Mouse (Mus musculus): ENCODE measurements around the gene Lrig1.

- TF ChIP-seq CTCF (IDR thresholded peaks at IDR 0.05; ENCODE audit: control insufficient read depth, insufficient read depth, low read length) (no peak), POLR2A (IDR thresholded peaks at IDR 0.05; ENCODE audit: borderline replicate concordance, control insufficient read depth, low read depth, low read length) (no peak)
Observed at GRCm38 (mm10) chr6:94699173-94699987, 578 bp downstream of the Lrig1 start.

Data from bone marrow, adult 2 months (tissue).